Mouse (Mus musculus): ENCODE measurements around the gene Cdk5r1.

The Cdk5r1 gene

DNA sequence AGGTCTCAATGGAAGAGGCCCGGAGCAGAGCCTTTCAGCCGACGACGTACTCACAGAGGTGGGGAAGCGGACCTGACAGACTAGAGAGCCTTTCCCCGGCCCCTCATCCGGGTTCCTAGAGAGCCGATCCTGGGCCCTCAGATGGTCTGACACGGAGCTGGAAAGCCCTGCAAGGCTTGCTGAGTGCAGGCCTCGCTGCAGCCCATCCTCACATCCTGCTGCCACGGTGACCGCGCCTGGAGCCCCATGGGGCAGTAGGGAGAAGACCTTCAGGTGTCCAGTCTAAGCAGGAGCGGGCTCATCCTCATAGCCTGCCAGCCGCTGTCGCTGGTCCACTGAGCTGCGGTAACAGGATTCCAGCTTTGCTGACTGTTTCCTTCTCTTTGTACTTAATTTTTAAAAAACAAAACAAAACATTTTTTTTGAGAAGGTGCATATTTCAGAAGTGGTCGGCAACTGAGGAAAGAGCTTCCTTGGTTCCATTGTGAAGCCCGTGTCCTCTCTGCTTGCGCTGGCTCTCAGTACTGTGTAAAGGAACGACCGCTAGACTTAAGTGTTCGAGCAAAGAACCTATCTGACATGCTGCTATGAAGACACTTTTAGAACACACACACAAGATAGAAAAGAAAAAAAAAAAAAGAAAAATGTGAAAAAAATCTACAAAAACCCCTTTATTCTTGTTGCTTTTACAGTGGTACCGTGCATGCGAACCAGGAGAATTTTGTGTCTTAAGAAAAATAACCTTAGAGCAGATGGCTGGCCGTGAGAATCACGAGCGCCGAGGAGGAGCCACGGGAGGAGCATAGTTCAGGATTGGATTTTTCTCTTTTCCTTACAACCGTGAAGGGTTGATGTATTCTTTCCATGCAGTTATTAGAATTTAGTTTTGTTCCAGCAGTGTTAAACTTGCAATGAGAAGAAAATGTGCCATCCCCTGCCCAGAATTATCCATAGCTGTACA lies 3.4 kb downstream of the Cdk5r1 start:
- CTCF ChIA-PET: no interaction called here

DNA sequence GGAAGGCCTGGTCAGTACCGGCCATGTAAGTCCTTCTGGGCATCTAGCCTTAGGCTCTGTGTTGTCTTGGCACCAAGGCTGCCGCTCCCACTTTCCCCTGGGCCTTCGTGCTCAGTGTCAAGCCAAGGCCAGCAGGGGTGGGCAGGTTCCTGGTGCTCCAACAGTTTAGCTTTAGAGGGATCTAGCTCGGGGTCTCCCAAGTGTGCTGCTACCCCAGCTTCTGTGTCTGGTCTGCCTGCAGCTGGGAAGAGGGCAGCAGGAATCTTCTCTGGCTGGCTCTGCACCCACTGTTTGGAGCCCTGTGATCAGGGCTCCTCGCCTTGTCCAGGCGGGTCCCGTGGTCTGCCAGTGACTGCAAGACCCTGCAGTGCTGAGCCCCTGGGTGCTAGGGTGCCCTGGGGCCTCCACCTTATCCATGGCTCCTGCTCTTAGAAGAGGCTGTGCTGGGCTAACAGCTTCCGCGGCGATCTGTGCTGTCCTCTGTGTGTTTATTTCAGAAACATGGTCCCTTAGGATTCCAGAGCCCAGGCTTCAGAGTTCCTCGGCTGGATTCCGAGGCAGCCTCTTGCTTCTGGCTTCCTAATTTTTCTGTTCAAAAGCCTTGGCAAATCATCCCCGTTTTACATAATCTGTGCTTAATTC lies 4.7 kb downstream of the Cdk5r1 start:
- CTCF ChIA-PET: no interaction called here

DNA sequence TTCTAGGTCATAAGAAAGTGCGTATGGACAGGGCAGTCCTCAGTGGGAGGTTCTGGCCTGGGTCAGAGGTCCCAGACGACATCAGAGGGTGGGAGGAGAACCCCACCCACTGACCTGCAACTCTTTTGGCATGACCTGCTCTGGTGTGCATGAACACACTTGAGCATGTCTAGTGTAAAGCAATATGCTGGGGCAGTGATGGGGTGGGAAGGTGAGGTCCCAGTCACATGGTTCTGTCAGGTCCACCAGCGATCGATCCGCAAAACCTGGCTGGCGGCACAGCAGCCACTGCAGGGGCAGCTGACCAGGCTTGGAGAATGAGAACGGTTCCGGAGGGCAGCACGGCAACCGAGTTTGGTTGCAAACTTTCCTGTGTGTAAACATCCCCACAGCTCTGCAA lies 5.5 kb downstream of the Cdk5r1 start:
- CTCF ChIA-PET: no interaction called here

DNA sequence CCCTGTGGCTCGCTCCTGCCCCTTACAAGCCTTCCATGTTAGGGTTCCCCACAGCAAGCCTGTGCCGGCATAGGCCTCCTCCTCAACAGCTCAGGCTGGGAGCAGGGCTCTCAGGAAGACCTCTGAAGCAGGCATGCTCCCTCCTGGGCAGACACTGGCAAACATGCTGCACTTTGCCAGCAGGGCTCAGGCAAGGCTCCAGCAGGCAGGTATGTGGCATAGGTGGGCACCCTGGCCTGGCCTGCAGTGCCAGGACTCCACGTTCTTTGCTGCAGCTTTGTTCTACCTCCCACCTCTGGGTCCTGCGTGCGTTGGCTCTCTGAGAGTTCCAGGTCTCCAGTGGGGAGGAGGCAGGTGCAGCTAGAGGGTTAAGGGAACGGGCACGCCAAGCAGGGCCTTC lies 6.1 kb downstream of the Cdk5r1 start:
- CTCF ChIA-PET: no interaction called here

DNA sequence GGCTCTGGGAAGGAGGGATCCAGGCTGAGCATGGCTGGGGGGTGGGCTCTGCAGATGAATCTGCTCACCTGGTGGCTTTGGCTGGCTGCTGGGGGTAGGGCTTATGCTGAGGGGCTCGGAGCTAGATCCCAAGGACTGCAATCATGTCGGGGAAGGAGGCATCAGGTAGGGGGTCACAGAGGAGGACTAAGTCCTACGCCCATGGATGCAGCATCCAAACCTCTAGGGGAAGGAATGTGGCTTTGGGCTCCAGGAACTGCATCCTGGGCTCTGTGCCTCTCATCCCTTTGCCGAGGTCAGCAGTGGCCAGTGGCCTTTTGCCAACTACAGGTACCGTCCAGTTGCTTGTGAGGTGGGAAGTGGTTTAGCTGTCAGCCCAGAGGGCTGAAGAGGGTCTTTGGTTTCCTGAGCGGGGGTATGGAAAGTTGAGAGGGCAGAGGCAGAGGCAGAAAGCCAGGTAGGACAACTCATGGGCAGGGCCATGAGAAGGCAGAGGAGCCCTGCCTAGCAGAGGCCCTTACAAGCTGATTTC lies 6.8 kb downstream of the Cdk5r1 start:
- CTCF ChIA-PET: no interaction called here

DNA sequence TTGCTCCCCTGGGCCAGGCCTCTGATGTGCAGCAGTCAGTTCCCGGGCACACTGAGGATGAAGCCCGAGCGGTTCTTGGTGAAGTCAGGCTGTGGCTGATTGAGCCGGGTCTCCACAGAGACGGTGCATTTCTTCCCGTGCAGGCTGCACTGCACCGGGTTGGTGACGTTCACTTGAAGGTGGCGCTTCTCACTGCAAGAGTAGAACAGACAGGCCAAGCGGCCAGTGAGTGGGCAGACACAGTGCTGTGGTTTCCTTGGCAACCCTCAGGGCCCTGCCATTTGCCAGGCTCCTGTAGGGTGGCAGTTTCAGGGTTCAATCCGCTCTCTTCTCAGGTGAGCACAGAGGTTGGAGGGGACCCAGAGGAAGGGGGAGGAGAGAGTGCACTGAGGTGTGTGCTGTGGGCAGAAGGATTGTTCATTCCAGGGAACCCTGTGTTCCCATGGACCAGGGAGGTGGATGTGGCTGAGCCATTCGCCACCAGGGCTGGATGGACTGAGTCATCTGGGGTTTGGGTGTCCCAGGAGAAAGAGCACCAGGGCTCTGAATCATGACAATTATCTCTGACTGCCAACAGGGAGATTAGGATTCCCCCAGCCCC lies 7.5 kb downstream of the Cdk5r1 start:
- CTCF ChIA-PET: interaction anchor here (0.7 kb wide), 1 partner anchor 24 kb away, joined by 3 read pairs; no protein-coding TSS in a partner anchor

DNA sequence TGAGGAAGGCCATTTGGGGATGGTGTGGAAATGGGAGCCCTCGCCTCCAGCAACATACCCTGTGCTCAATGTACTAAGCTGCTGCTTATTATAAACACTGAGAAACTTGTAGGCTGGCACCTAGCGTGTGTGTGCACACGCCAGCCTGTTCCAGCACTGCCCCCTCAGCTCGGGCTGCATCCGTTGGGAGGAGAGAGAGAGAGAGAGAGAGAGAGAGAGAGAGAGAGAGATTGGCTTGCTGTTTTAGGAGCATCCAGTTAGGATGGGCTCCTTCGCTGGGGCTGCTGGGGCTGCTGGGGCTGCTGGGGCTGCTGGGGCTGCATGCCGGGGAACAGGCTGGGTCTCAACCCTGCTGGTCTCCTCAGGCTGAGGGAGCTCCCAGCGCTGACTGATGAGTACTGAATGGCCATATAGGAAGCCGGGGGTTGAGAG lies 8.3 kb downstream of the Cdk5r1 start:
- CTCF ChIA-PET: interaction anchor here (0.7 kb wide), 1 partner anchor 25 kb away, joined by 3 read pairs; no protein-coding TSS in a partner anchor

DNA sequence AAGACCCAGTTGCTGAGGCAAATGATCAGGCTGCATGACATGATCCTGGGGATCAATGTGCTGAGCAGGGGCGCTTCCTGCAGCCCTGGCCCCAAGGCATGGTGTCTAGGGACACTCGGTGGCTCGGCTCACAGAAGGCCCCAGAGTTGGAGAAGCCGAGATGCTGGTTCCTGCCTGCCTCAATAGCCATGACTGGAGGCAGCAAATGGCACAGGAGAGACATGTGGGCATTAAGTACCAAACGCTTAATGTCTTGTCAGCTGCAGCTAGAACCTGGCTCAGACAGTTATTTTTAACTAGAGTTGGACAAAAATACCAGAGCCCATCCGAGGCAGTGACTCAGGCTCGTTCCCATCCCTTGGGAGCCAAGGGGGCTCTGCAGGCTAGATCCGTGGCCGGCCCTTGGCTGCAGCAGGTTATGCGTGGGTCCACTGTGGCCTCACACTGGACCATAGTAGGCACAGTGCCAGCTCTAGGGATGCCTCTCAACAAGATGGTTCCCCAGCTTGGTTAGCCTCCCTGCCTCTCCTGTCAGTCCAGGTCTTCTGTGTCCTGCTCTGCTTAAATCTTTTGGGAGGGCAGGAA lies 8.9 kb downstream of the Cdk5r1 start:
- CTCF ChIA-PET: no interaction called here

DNA sequence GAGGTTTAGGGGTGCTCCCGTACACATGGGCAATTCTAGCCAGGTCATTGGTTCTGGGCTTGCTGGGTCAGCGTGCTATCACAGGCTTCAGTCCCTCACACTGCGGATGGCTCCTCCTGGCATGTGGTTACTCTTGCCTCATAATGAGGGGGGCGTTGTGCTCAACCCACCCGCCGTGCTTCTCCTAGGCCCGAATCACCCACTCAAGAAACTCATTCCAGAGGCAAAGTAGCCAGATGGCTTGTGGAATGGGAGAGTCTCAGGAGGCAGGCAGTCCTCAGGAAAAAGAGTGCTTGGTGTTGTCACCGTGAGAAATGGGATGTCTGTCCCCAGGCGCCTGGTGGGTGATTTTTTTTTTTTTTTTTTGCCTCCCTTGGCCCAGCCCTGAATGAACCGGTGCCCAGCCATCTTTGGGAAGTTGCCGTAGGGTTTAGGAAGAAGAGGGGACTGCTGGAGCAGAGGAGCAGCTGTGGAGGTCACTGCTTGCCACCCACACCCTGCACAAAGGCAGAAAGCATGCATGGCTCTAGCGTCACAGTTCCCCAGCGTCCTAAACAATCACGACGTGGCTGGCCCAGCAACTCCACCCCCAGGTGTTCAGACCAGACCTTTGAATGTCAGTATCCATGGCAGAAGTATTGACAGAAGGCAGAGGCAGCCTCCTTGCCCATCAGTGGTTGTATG lies 11.2 kb downstream of the Cdk5r1 start:
- CTCF ChIA-PET: no interaction called here

DNA sequence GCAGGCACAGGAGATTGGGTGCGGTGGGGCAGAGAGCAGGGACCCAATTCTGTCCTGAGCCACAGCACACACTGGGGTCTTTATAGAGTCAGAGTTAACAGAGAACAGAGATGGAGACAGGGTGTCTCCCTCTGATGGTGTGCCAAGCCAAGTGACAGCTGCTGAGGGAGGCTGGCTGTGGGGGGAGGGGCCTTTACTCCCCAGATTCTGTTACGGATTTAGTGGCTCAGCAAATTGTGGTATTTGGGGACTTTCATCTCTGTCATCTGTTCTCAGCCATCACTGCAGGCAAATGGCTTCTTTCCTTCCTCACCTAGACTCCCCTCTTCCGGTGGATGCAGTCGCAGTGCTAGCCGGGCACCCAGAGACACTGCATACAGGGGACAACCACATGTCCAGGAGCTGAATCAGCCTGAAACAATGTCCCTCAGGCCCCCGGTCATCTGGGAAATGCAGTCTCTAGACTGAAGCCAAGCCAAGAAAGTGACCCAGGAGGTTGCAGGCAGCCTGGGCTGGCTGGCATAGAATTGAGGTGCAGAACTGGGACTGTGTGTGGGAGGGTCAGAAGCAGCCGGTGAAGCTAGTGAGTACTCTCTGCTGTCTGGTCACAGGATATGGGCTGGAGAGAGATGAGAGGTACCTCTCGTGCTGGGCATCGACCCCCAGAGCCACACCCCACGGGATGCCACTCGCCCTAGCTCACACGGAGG lies 12.5 kb downstream of the Cdk5r1 start:
- CTCF ChIA-PET: interaction anchor here (0.6 kb wide), 1 partner anchor 17 kb away, joined by 21 read pairs; no protein-coding TSS in a partner anchor

DNA sequence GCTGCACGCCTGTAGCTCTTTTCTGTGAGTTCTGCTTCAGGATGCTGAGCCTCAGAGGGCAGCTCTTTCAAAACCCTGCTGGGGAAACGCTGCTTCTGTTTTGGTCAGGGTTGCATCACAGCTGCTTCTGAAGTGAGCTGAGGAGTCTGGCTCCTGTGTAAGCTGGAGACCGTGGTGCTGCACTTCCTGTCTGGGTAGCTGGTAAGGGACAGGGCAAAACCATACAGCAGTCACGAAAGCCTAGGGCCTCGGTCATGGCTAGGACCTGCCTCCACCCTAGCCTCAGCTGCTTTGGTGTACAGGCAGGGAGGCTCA lies 13.0 kb downstream of the Cdk5r1 start:
- CTCF ChIA-PET: interaction anchor here (0.6 kb wide), 1 partner anchor 18 kb away, joined by 21 read pairs; no protein-coding TSS in a partner anchor

DNA sequence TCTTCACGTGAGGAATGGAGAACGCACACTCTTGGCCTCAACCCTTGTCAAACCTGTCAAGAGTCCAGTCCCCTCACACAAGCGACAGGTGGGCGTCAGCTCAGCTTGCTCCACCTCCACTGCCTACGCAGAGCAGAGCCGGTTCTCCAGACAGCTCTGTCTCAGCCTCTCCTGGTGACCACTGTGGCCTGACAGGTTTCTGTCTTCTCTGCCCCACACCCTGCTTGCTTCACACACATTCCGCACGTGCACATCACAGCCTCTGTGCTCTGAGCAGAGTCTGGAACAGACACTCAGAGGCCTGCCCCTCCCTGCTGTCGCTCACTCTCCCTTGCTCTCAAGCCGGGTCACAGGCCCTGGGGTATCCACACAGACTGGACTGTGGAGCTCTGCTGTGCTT lies 14.0 kb downstream of the Cdk5r1 start:
- CTCF ChIA-PET: no interaction called here

DNA sequence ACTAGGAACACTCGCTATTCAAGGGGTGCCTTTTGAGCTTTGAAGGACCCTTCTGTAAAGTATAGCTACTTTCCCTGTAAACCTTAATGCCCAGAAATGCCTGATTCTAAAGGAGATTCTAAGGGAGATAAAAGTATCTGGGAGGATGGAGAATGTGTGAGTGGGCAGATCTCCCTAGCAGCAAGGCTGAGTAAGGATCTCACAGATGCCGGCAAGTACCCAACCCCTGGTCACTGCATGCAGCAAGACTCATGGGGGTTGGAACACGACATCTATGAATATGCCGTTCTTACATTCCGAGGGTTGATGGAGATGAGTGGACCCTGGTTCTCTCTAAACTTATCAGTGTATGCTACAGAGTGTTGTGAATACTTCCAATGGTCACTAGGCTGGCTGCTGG lies 16.4 kb downstream of the Cdk5r1 start:
- CTCF ChIA-PET: interaction anchor here (0.6 kb wide), 1 partner anchor 323 kb away, joined by 21 read pairs; no protein-coding TSS in a partner anchor

DNA sequence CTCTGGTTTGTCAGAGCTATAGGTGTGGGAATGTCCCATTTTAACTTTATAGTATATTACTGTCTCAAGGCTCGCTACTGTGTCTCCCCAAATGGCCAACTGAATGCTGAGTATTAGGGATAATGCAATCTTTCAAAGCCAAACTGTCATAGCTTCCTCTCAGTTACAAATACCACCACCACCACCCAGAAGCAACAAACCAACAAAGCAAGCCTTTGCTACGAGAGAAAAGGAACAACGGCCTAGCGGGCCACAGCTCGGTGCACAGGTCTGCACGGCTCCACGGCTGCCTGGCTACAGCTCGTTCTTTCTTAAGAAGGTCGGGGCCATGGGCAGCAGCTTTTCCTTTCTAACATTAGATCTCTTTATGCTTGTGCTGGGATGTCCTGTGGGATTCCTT lies 18.0 kb downstream of the Cdk5r1 start:
- CTCF ChIA-PET: no interaction called here

DNA sequence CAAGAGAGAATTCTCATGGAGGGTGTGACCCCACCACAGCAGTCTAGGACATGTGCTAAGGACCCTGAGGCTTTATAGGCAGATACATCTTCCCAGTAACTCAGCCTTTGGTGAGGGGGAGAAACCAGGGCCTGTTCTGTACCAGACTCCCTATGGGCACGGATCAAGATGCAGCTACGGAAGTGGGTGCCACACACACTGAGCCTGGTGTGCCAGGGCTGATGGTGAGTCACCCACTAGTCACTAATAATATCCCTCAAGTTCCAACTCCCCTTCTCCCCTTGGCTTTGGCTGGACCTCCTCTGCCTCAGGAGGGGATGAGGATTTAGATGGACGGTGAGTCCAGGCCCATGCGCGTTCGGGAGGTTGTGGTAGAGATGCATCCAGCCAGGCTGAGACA lies 19.1 kb downstream of the Cdk5r1 start:
- CTCF ChIA-PET: no interaction called here

DNA sequence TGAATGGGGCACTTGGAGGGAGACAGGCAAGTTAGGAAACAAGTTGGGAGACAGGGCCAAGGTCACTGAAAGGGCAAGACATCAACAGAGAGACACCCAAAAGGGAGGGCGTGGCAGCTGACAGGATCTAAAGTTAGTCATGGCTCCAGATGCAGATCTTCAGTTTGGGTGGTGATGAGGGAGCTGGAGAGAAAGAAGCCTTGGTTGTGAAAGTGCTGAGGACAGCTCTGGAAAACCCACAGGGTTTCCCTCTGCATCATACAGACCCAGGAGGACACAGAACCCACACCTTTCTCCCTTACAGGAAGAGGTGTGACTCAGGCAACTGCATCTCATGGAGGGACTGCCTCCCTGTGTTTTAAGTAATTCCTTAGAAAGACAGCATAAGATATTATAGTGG lies 19.8 kb downstream of the Cdk5r1 start:
- CTCF ChIA-PET: no interaction called here

DNA sequence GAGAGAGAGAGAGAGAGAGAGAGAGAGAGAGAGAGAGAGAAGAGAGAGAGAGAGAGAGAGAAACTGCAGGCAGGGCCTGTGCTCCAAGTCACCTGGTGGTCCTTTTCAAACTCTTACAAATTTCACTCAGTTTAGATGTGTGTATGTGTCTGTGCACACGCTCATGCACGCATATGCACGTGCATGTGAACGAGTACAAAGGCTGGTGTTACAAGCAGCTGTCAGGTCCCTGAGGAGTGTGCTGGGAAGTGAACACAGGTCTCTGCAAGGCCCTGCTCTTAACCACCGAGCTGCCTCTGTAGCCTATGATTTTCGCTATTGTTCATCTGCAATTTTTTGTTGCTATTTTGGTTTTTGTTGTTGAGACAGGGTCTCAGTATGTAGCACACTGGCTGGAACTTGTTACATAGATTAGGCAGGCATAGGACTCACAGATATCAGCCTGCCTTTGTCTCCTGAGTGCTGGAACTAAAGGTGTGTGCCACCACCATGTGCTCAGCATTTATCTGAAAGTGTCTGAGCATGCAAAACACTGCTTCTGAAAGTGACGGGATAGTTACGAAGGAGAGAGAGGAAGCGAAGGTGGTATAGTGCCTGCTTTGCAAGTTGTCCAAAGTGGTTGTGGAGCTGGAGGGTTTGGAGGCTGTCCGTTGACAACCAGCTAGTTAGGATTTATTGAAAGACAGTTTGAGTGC lies 20.5 kb downstream of the Cdk5r1 start:
- CTCF ChIA-PET: no interaction called here

DNA sequence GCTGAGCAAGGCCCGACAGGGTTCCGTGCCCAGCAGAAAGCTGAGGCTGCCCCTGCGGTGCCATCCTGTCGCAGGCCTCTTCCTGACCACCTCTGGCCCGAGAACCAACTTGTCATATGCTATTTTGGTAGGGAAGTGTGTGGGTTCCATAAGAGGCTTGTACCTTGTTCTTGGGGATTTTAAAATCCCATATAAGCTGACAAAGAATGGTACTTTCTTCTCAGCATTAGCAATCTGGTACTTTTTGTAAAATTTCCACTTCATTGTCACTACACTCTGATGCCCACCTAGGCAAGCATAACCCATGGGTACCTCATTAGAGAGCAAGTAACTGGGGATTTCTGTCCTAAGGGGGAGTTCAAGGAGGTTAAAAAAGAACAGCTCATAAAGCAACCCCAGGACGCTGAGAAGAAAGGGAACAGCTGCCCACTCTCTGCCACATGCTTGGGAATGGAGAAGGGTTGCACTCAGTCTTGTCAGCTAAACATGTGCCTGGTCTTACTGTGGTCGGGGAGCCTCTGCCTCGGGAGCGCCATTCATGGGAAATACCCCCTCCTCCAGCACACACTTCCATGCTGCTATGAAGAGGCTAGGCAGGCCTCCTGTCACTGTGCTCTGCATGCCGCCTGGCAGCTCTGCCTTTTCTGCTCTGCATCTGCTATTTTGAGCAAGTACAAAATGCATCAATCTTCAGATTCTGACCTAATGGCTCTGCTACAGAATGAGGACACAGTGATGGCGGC lies 21.7 kb downstream of the Cdk5r1 start:
- CTCF ChIA-PET: no interaction called here

DNA sequence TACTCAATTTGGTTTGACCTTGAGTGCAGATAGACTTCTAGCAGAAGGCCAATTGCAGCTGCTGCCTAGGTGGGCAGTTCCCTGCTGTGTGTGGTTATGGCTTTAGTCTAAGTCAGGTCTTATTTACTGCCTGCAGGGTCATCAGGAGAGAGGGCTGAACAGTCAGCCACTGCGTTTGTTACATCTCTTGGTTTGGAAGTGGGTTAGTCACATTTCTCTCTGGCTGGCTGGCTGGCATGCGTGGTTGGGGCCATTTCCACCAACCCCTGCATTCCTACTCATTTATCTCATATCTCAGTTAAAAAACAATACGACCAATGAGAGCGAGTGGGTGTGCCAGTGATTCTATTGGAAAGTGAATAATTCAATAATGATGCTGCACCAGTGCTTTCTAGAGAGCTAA lies 22.7 kb downstream of the Cdk5r1 start:
- CTCF ChIA-PET: no interaction called here

DNA sequence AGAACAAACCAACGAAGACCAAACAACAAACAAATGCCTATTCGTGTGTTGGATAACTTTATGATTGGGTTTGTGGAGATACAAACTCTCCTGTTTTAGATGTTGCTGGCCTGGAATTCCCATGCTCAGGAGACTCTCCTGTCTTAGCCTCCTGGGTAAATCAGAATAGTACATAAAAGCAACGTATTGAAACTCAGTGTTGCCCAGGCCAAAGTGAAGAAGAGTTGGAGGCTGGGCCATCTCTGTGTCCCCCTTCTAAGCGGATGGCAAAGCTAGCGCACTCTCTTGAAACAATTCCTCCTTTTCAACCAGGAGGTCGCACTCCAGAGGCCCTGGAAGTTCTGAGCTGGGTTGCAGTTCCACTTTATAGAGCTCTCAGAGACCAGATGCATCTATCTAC lies 26.5 kb downstream of the Cdk5r1 start:
- CTCF ChIA-PET: no interaction called here
